Mouse (Mus musculus) kidney, adult 9 months (tissue): Measurements from ENCODE around the gene Ank2.

Experiments
- DNase-seq: peaks from one replicate; pipeline ENCODE4 v3.0.0; 2022

Gene Ank2

GRCm38 (mm10) chr3:127224315-127225166 is 274.6 kb downstream of the Ank2 start:
- no peak for DNase-seq

- DNase-seq = no peak
Measured at GRCm38 (mm10) chr3:127222086-127222485, 277.1 kb downstream of the Ank2 start.

GRCm38 (mm10) chr3:127220859-127221258 is 278.3 kb downstream of the Ank2 start:
- no peak for DNase-seq

- DNase-seq = no peak
Measured at GRCm38 (mm10) chr3:127213534-127213933, 285.6 kb downstream of the Ank2 start.

- no peak for DNase-seq
Measured at GRCm38 (mm10) chr3:127211119-127211518, 288.0 kb downstream of the Ank2 start.

- no peak for DNase-seq
Measured at GRCm38 (mm10) chr3:127210552-127210951, 288.6 kb downstream of the Ank2 start.

GRCm38 (mm10) chr3:127208871-127209270 is 290.3 kb downstream of the Ank2 start:
- no peak for DNase-seq

GRCm38 (mm10) chr3:127205883-127206434 is 293.2 kb downstream of the Ank2 start:
- no peak for DNase-seq

GRCm38 (mm10) chr3:127202484-127203115 is 296.6 kb downstream of the Ank2 start:
- DNase-seq = no peak

GRCm38 (mm10) chr3:127200789-127201188 is 298.4 kb downstream of the Ank2 start:
- DNase-seq = no peak

GRCm38 (mm10) chr3:127199112-127199665 is 300.0 kb downstream of the Ank2 start:
- no peak for DNase-seq

- DNase-seq = no peak
Measured at GRCm38 (mm10) chr3:127198656-127199055, 300.5 kb downstream of the Ank2 start.

- no peak for DNase-seq
Measured at GRCm38 (mm10) chr3:127188789-127189128, 310.4 kb downstream of the Ank2 start.

GRCm38 (mm10) chr3:127188086-127188788 is 310.9 kb downstream of the Ank2 start:
- DNase-seq = no peak

GRCm38 (mm10) chr3:127187081-127187480 is 312.1 kb downstream of the Ank2 start:
- DNase-seq = no peak

- no peak for DNase-seq
Measured at GRCm38 (mm10) chr3:127186239-127186638, 312.9 kb downstream of the Ank2 start.

- no peak for DNase-seq
Measured at GRCm38 (mm10) chr3:127183998-127184753, 315.0 kb downstream of the Ank2 start.

- no peak for DNase-seq
Measured at GRCm38 (mm10) chr3:127172697-127173096, 326.5 kb downstream of the Ank2 start.

GRCm38 (mm10) chr3:127170246-127170645 is 328.9 kb downstream of the Ank2 start:
- no peak for DNase-seq

- DNase-seq = no peak
Measured at GRCm38 (mm10) chr3:127169114-127169513, 330.0 kb downstream of the Ank2 start.

- DNase-seq = no peak
Measured at GRCm38 (mm10) chr3:127163749-127164148, 335.4 kb downstream of the Ank2 start.

GRCm38 (mm10) chr3:127161998-127162712 is 337.0 kb downstream of the Ank2 start:
- DNase-seq = peak; percentile 31
